Mouse (Mus musculus): ENCODE results near the gene Tmod3. TPM values are rescaled to one million over a fixed set of nuclear protein-coding genes. Genes with fewer than 3 reads are reported as not detected.
A peak's percentile ranks its signal among the peaks of the same experiment; 100 is the strongest.

Gene Tmod3
- polyA plus RNA-seq, 1 experiment from 2014 or later: 60.6 TPM

DNA sequence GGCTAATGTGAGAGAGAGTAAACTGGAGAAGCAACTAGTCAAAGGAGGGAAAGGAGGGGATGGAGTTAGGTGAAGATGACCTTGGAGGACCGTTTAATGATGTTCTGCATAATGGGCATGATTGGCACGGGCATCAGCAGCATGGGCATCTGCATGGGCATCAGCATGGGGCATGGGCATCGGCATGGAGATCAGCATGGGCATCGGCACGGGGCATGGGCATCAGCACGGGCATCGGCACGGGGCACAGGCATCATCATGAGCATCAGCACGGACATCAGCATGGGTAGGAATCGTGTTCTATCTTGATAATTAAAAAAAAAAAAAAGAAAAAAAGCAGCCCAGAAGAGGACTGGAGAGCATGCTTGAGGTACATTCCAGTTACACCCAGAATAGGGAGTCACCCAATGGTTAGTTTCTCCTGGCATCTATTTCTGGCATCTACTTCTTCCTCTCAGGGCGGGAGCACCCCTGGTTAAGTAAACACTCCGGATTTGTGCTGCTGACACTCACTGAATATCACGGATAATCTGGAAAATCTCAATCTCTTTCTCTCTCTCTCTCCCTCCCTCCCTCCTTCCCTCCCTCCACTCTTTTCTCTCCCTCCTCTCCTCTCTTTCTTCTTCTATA is 1.7 kb upstream of the Tmod3 start:
- WGBS: 88% methylated on average over 13 of the region's 13 CpGs
- H3K9me3 ChIP-seq (ENCODE audit: control insufficient read depth, low read length): no peaks in the 10 kb centered on the region
- no peaks in the 10 kb centered on the region for H3K36me3 ChIP-seq (ENCODE audit: control insufficient read depth, insufficient read depth, low read length)
- H3K27ac ChIP-seq (ENCODE audit: low read depth, low read length): no peak overlapping the region
- H3K27me3 ChIP-seq (ENCODE audit: control insufficient read depth, insufficient read depth, low read length): no peaks in the 10 kb centered on the region
- H3K4me1 ChIP-seq (ENCODE audit: control insufficient read depth, insufficient read depth, low read length): peaks cover 5% of the 10 kb centered on the region; the same call in 1 of the 2 replicates
- no peak overlapping the region for H3K4me2 ChIP-seq (ENCODE audit: low read depth, low read length)
- no peak overlapping the region for H3K4me3 ChIP-seq (ENCODE audit: low read depth, low read length)
- H3K9ac ChIP-seq (replicated peaks; ENCODE audit: low read depth, low read length): no peak overlapping the region
- no peak for ATAC-seq (ENCODE audit: low read depth)

- no peak for ATAC-seq (ENCODE audit: low read depth)
- Histone ChIP-seq H3K4me1 (ENCODE audit: control insufficient read depth, insufficient read depth, low read length) (peaks cover 5% of the 10 kb centered on the region; the same call in 1 of the 2 replicates), H3K4me3 (ENCODE audit: low read depth, low read length) (no peak overlapping the region), H3K27me3 (ENCODE audit: control insufficient read depth, insufficient read depth, low read length) (no peaks in the 10 kb centered on the region), H3K4me2 (ENCODE audit: low read depth, low read length) (peak overlapping the region; percentile 75; the same call in 1 of the 2 replicates), H3K36me3 (ENCODE audit: control insufficient read depth, insufficient read depth, low read length) (no peaks in the 10 kb centered on the region), H3K9ac (replicated peaks; ENCODE audit: low read depth, low read length) (no peak overlapping the region), H3K9me3 (ENCODE audit: control insufficient read depth, low read length) (no peaks in the 10 kb centered on the region), H3K27ac (ENCODE audit: low read depth, low read length) (no peak overlapping the region)
Measured at GRCm38 (mm10) chr9:75560353-75560752, 896 bp upstream of the Tmod3 start.

- peak; percentile 86 for ATAC-seq (ENCODE audit: low read depth)
- Histone ChIP-seq H3K27me3 (ENCODE audit: control insufficient read depth, insufficient read depth, low read length) (no peaks in the 10 kb centered on the region), H3K9me3 (ENCODE audit: control insufficient read depth, low read length) (no peaks in the 10 kb centered on the region), H3K4me1 (ENCODE audit: control insufficient read depth, insufficient read depth, low read length) (peaks cover 5% of the 10 kb centered on the region; the same call in 1 of the 2 replicates), H3K4me2 (ENCODE audit: low read depth, low read length) (peak overlapping the region; percentile 75), H3K27ac (ENCODE audit: low read depth, low read length) (peak overlapping the region; percentile 64; the same call in 1 of the 2 replicates), H3K36me3 (ENCODE audit: control insufficient read depth, insufficient read depth, low read length) (no peaks in the 10 kb centered on the region), H3K9ac (replicated peaks; ENCODE audit: low read depth, low read length) (peak overlapping the region; percentile 79), H3K4me3 (ENCODE audit: low read depth, low read length) (peak overlapping the region; percentile 86)
- under 1% methylated on average over 46 of the region's 47 CpGs for whole genome bisulfite sequencing
Measured at GRCm38 (mm10) chr9:75558812-75559511, 495 bp downstream of the Tmod3 start.

DNA sequence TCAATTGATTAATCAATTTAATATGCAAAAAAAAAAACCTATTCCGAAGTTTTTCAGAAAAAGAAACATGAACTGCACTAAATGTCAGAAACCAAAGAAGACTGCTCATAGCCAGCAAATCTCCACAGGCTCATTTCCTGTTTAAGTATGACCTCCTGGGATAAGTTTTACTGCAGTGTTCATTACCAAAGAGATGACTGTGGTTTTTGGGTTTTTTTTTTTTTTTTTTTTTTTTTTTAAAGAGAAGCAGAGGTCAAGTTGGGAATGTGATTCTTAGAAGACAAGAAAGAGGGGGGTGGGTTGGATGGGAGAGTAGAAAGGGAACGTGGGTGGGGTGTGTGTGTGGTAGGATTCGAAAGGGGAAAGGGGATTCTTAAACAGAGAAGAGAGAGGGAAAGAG is 1.1 kb downstream of the Tmod3 start:
- H3K9ac ChIP-seq (replicated peaks; ENCODE audit: low read depth, low read length): peak overlapping the region; percentile 79; the same call in 1 of the 2 replicates
- H3K9me3 ChIP-seq (ENCODE audit: control insufficient read depth, low read length): no peaks in the 10 kb centered on the region
- WGBS: 26% methylated on average over 3 of the region's 3 CpGs
- H3K4me3 ChIP-seq (ENCODE audit: low read depth, low read length): peak overlapping the region; percentile 86
- H3K27ac ChIP-seq (ENCODE audit: low read depth, low read length): no peak overlapping the region
- H3K36me3 ChIP-seq (ENCODE audit: control insufficient read depth, insufficient read depth, low read length): no peaks in the 10 kb centered on the region
- H3K4me2 ChIP-seq (ENCODE audit: low read depth, low read length): peak overlapping the region; percentile 75
- peaks cover 5% of the 10 kb centered on the region; the same call in 1 of the 2 replicates for H3K4me1 ChIP-seq (ENCODE audit: control insufficient read depth, insufficient read depth, low read length)
- ATAC-seq (ENCODE audit: low read depth): no peak
- no peaks in the 10 kb centered on the region for H3K27me3 ChIP-seq (ENCODE audit: control insufficient read depth, insufficient read depth, low read length)

DNA sequence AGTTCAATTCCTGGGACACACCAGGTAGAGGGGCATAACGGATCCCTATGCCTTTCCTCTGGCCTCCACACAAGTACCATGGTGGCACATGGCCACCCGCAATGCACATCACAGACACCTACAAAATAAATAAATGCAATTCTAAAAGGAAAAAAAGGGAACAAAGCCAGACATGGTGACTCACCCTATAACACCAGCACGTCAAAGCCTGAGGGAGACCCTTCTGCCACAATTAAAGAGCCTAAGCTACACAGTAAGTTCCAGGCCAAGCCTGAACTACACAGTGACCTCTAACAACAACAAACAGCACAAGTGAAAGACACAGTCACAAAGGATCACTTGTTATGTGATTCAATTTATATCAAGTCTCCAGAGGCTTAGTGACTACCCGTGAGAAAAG is 5.7 kb downstream of the Tmod3 start:
- ATAC-seq (ENCODE audit: low read depth): no peak
- no peaks in the 10 kb centered on the region for H3K36me3 ChIP-seq (ENCODE audit: control insufficient read depth, insufficient read depth, low read length)
- H3K27me3 ChIP-seq (ENCODE audit: control insufficient read depth, insufficient read depth, low read length): no peaks in the 10 kb centered on the region
- no peak overlapping the region for H3K27ac ChIP-seq (ENCODE audit: low read depth, low read length)
- H3K9me3 ChIP-seq (ENCODE audit: control insufficient read depth, low read length): no peaks in the 10 kb centered on the region
- H3K9ac ChIP-seq (replicated peaks; ENCODE audit: low read depth, low read length): no peak overlapping the region
- H3K4me3 ChIP-seq (ENCODE audit: low read depth, low read length): no peak overlapping the region
- WGBS: 75% methylated on average over 4 of the region's 4 CpGs
- no peak overlapping the region for H3K4me2 ChIP-seq (ENCODE audit: low read depth, low read length)
- H3K4me1 ChIP-seq (ENCODE audit: control insufficient read depth, insufficient read depth, low read length): peaks cover 5% of the 10 kb centered on the region; the same call in 1 of the 2 replicates

DNA sequence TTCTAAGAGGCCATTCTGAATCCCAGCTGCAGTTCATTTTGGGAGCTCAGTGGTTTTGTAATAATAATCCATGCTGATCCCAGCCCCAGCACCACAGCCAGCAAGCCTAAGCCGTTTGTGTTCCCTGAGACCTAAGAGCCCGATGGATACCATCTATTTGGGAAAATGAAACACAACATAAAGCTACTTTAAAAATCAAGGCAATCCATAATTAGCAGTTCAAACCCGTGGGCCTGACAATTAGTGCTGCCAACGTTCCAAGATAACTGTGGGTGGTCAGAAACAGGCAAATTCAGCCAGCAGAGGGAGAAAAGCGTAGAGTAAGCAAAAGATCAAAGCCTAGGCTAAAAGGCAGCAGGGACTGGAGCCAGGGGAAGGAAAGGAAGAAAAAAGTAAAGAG is 8.1 kb downstream of the Tmod3 start:
- WGBS: 48% methylated on average over 5 of the region's 5 CpGs
- Histone ChIP-seq H3K4me2 (ENCODE audit: low read depth, low read length) (no peak overlapping the region), H3K9me3 (ENCODE audit: control insufficient read depth, low read length) (no peaks in the 10 kb centered on the region), H3K27me3 (ENCODE audit: control insufficient read depth, insufficient read depth, low read length) (no peaks in the 10 kb centered on the region), H3K27ac (ENCODE audit: low read depth, low read length) (no peak overlapping the region), H3K9ac (replicated peaks; ENCODE audit: low read depth, low read length) (no peak overlapping the region), H3K36me3 (ENCODE audit: control insufficient read depth, insufficient read depth, low read length) (no peaks in the 10 kb centered on the region), H3K4me1 (ENCODE audit: control insufficient read depth, insufficient read depth, low read length) (no peaks in the 10 kb centered on the region), H3K4me3 (ENCODE audit: low read depth, low read length) (no peak overlapping the region)
- no peak for ATAC-seq (ENCODE audit: low read depth)

GRCm38 (mm10) chr9:75549010-75549409 is 10.4 kb downstream of the Tmod3 start:
- Histone ChIP-seq H3K4me1 (ENCODE audit: control insufficient read depth, insufficient read depth, low read length) (no peaks in the 10 kb centered on the region), H3K4me3 (ENCODE audit: low read depth, low read length) (no peak overlapping the region), H3K36me3 (ENCODE audit: control insufficient read depth, insufficient read depth, low read length) (no peaks in the 10 kb centered on the region), H3K9me3 (ENCODE audit: control insufficient read depth, low read length) (no peaks in the 10 kb centered on the region), H3K27me3 (ENCODE audit: control insufficient read depth, insufficient read depth, low read length) (no peaks in the 10 kb centered on the region), H3K4me2 (ENCODE audit: low read depth, low read length) (no peak overlapping the region), H3K9ac (replicated peaks; ENCODE audit: low read depth, low read length) (no peak overlapping the region), H3K27ac (ENCODE audit: low read depth, low read length) (no peak overlapping the region)
- 71% methylated on average over 8 of the region's 8 CpGs for WGBS
- no peak for ATAC-seq (ENCODE audit: low read depth)

DNA sequence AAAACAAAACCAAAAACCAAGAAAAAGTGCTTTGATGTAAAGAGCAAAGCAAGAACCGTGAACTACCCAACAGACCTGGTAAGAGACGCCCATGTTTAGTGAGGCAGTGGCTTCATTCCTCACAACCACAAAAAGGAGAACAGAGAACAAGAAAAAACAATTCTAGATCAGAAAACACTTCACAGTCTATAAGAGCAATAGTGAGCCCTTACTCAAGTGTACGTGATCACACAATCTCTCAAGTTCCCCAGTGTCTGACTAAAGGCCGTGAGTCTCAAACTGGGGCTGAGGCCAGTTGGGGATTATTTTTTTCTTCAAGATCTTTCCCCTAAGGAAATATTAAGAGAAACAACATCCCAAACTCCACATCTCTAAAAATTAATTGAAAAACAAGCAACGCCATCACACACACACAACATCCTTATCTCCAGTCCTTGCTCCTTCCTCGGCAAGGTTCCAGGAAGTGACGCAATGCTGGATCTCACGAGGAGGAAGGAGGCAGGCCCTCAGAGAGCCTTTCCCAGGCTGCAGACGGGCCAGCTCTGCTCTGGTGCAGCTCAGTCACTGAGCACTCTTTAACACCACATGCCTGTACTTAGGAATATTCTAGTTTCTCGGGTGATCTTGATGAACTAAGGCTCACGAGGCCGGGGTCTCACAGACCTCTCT is 12.4 kb downstream of the Tmod3 start:
- no peaks in the 10 kb centered on the region for H3K36me3 ChIP-seq (ENCODE audit: control insufficient read depth, insufficient read depth, low read length)
- no peak overlapping the region for H3K4me3 ChIP-seq (ENCODE audit: low read depth, low read length)
- H3K4me1 ChIP-seq (ENCODE audit: control insufficient read depth, insufficient read depth, low read length): no peaks in the 10 kb centered on the region
- H3K9me3 ChIP-seq (ENCODE audit: control insufficient read depth, low read length): no peaks in the 10 kb centered on the region
- no peak overlapping the region for H3K9ac ChIP-seq (replicated peaks; ENCODE audit: low read depth, low read length)
- ATAC-seq (ENCODE audit: low read depth): no peak
- WGBS: 86% methylated on average over 12 of the region's 12 CpGs
- no peak overlapping the region for H3K27ac ChIP-seq (ENCODE audit: low read depth, low read length)
- no peak overlapping the region for H3K4me2 ChIP-seq (ENCODE audit: low read depth, low read length)
- H3K27me3 ChIP-seq (ENCODE audit: control insufficient read depth, insufficient read depth, low read length): no peaks in the 10 kb centered on the region

DNA sequence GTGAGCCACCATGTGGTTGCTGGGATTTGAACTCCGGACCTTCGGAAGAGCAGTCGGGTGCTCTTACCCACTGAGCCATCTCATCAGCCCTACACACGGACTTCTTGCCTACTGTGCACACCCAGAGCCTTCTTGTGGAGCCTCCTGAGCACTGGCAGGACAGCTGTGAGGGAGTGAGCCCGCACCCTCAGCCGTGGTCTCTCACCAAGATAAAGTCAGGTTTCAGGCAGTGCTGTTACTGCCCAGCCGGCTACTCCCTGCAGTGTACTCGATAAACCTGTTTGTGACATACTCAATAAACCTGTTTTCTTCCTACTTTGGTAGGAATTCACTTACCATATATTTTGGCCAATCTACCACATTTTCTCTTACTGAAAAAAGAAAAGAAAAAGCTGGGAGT is 13.9 kb downstream of the Tmod3 start:
- Histone ChIP-seq H3K4me2 (ENCODE audit: low read depth, low read length) (no peak overlapping the region), H3K36me3 (ENCODE audit: control insufficient read depth, insufficient read depth, low read length) (no peaks in the 10 kb centered on the region), H3K27me3 (ENCODE audit: control insufficient read depth, insufficient read depth, low read length) (no peaks in the 10 kb centered on the region), H3K27ac (ENCODE audit: low read depth, low read length) (no peak overlapping the region), H3K9me3 (ENCODE audit: control insufficient read depth, low read length) (no peaks in the 10 kb centered on the region), H3K4me3 (ENCODE audit: low read depth, low read length) (no peak overlapping the region), H3K4me1 (ENCODE audit: control insufficient read depth, insufficient read depth, low read length) (no peaks in the 10 kb centered on the region), H3K9ac (replicated peaks; ENCODE audit: low read depth, low read length) (no peak overlapping the region)
- no peak for ATAC-seq (ENCODE audit: low read depth)
- 85% methylated on average over 8 of the region's 8 CpGs for WGBS

Data from neural tube, embryonic 14.5 days (tissue).